Mouse (Mus musculus) left cerebral cortex, postnatal 14 days (tissue): ENCODE measurements around the gene Osgep. TPM values are rescaled to one million over a fixed set of nuclear protein-coding genes. Genes with fewer than 3 reads are reported as not detected.

Experiments used
- total RNA-seq, 2 experiments: library from RNA; stranded (reverse); gene quantifications; 2 replicates each; pipeline ENCODE4 v1.2.3; 2021

Gene Osgep
- total RNA-seq, 2 experiments from 2014 or later, result 35.1 to 39.7 TPM

Other genes with a start within 250 kb of the Osgep start
- not detected for gene Olfr747, start 231.7 kb downstream of the Osgep start, total RNA-seq
- not detected for gene Olfr748, start 217.5 kb downstream of the Osgep start, total RNA-seq
- gene Olfr749, start 179.8 kb downstream of the Osgep start, total RNA-seq, result not detected
- gene Ttc5, start 139.4 kb downstream of the Osgep start, total RNA-seq, result 10 to 100 TPM; 64.7 to 68.3 TPM
- not detected for gene Ccnb1ip1, start 117.2 kb downstream of the Osgep start, total RNA-seq
- gene Parp2, start 117.1 kb downstream of the Osgep start, total RNA-seq, result 10 to 100 TPM; 25.5 to 29.8 TPM
- gene Tep1, start 54.3 kb downstream of the Osgep start, total RNA-seq, result 1 to 10 TPM; 2.2 to 2.6 TPM
- gene Klhl33, start 27.4 kb downstream of the Osgep start, total RNA-seq, result 1 to 10 TPM; 2.0 to 2.9 TPM
- gene Apex1, start 75 bp upstream of the Osgep start, total RNA-seq, result 10 to 100 TPM; 57.7 to 61.1 TPM
- 10 to 100 TPM; 87.3 to 98.4 TPM for gene Pip4p1, start 6.0 kb upstream of the Osgep start, total RNA-seq
- gene Pnp, start 6.2 kb upstream of the Osgep start, total RNA-seq, result 10 to 100 TPM; 13.7 to 15.2 TPM
- gene Gm49342, start 19.6 kb upstream of the Osgep start, total RNA-seq, result 10 to 100 TPM in 1 of 2 experiments, 1 to 10 TPM in 1; 9.2 to 14.4 TPM
- 1 to 10 TPM in 1 of 2 experiments, under 1 TPM in 1; 0.68 to 1.5 TPM for gene Pnp2, start 31.1 kb upstream of the Osgep start, total RNA-seq
- under 1 TPM in 1 of 2 experiments, not detected in 1; 0.30 TPM for gene Rnase10, start 82.9 kb upstream of the Osgep start, total RNA-seq
- gene Rnase9, start 117.0 kb upstream of the Osgep start, total RNA-seq, result not detected
- gene Rnase11, start 125.3 kb upstream of the Osgep start, total RNA-seq, result not detected
- not detected for gene Rnase12, start 132.8 kb upstream of the Osgep start, total RNA-seq
- gene Olfr750, start 149.5 kb upstream of the Osgep start, total RNA-seq, result not detected
- 10 to 100 TPM; 19.0 to 20.1 TPM for gene Rnase4, start 166.2 kb upstream of the Osgep start, total RNA-seq
- 1 to 10 TPM; 2.9 to 4.1 TPM for gene Ang, start 166.3 kb upstream of the Osgep start, total RNA-seq
- gene Eddm3b, start 189.5 kb upstream of the Osgep start, total RNA-seq, result not detected
- gene Rnase6, start 199.0 kb upstream of the Osgep start, total RNA-seq, result not detected
- gene Rnase1, start 221.9 kb upstream of the Osgep start, total RNA-seq, result under 1 TPM in 1 of 2 experiments, not detected in 1; 0.48 TPM
- not detected for gene Rnase2b, start 237.4 kb upstream of the Osgep start, total RNA-seq